Mouse (Mus musculus) adrenal gland, adult (tissue): ENCODE results near the gene Atxn3.
A peak's percentile ranks its signal among the peaks of the same experiment; 100 is the strongest.
"Not testable (repeated sequence)": the region's sequence is repeated elsewhere in the genome, so short reads cannot be mapped to it uniquely, and the experiment has no call there.

ENCODE experiments used
- DNase-seq, 2 experiments: peaks; one replicate each; pipeline ENCODE4 v3.0.0; 2022 to 2023; ENCODE audit warnings: low spot score in 1 of 2; ENCODE audit not compliant: inconsistent age in 2 of 2

Atxn3 gene

DNA sequence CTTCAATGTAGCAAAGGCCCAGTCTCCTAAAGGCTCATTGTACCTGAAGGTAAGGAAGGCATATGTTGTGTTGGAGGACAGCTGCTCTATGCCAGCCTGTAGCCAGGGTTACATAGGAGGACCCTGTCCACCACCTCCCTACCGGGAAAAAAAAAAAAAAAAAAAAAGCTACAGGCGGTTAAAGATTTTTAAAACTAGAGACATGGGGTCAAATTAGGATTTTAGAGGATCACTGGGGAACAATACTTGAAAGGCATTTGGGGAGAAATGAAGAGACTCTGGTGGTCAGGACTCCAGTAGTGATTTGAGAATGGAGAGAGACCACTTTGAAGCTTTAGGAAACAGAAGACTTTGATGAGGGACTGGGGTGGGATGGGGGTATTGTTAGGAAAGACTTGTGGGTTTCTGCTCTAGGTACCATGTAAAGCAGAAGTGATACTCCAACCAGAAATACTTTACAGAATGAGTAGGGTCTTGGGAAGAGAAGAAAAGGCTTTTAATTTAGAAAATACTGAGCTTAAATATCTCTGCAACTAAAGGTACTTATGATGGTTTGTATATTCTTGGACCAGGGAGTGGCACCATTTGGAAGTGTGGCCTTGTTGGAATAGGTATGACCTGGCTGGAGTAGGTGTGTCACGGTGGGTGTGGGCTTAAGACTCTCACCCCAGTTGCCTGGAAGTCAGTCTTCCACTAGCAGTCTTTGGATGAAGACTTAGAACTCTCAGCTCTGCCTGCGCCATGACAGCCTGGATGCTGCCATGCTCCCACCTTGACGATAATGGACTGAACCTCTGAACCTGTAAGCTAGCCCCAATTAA is 1.1 kb upstream of the Atxn3 start:
- DNase-seq = not testable (repeated sequence)

GRCm38 (mm10) chr12:101958556-101958955 is 510 bp upstream of the Atxn3 start:
- no peak for DNase-seq

DNA sequence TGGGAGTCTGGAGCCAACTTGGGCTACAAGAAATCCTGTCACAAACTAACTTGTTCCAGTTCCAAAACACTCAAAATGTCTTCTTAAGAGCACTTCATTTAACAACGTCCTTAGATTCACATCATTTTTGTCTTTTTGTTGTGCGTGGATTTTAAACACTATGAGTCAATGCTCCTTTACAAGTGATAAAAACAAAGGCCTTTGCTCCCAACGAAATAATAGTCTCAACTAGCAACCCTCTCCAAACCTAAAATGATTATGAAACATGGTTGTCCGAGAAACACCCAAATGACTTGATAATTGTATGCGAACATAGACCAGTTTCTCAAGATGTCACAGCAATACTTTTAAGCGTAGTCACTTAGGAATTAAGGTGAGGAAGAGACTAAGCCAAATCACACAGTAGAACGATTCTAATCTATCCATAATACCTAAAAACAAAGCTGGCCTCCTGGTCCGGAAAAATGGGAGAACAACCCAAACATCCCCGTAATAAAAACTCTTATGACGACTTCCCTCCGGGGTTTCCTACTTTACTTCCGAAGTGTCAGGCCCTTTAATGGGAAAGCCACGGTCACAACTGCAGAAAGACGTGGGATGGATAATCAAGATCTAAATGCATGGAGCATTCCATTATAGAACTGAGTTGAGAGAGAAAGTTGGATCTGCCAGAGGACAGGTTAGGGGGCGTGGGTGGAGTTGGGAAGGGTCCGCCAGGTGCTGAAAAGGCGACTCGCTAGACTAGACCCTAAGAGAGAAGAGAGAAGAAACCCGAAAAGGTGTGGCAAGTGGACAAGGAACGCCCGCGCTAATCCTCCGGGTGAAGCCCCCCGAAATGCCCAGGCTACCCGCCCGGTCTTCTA is 736 bp downstream of the Atxn3 start:
- DNase-seq = no peak

GRCm38 (mm10) chr12:101955821-101956220 is 2.2 kb downstream of the Atxn3 start:
- DNase-seq = not testable (repeated sequence)

- DNase-seq = no peak
Observed at GRCm38 (mm10) chr12:101948801-101949200, 9.2 kb downstream of the Atxn3 start.

DNA sequence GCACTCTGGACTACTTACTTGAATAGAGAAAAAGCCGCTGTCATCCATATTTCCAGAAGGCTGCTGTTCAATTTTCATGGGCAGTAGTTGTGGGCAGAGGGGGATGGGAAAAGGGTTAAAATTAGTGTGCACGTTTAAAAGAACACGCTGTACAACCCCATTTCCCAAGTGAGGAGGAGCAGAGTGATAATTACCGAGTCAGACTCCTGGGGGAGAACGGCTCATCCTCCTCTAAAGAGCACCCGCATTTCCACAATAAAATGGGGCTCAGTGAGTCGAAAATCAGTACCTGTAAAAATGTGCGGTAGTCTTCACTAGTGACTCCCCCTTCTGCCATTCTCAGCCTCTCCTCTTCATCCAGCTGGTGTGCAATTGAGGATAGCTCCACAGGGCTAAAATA is 10.1 kb downstream of the Atxn3 start:
- no peak for DNase-seq

DNA sequence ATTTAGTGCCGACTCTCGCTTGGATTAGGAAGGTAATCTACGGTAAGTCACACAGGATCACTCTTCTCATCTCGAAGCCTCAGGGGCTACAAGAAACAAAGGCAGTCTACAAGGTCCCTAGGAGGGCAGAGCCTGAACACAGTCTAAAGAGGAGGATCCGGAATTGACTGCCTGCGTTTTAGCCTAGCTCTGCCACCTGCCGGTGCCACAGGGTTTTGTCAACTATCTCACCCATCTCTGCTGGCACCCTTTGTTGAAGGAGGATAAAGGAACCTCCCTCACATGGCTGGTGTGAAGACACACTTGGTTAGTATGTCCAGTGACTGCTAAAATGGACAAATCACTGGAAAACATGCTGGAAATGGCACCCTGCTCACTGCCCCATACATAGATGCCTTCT is 20.5 kb downstream of the Atxn3 start:
- peak in 1 of 2 experiments; percentile 28 for DNase-seq

DNA sequence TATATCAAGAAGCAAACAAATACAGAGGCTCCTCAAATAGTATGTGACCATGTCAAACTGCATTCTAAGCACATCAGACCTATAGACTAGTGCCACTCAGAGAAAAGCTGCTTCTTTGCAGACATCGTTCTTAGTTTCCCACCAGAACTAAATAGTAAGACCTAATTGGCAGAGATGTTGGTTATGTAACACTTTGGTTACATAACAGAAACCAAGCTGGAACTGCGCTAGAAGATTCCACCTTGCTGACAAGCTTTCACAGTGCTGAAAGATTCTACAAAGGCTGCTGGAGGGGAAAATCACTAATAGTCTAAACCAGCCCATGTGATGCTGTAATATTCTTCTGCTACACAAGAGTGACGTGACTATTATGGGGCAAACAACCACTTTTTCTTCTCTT is 22.8 kb downstream of the Atxn3 start:
- peak in 1 of 2 experiments; percentile 30 for DNase-seq

DNA sequence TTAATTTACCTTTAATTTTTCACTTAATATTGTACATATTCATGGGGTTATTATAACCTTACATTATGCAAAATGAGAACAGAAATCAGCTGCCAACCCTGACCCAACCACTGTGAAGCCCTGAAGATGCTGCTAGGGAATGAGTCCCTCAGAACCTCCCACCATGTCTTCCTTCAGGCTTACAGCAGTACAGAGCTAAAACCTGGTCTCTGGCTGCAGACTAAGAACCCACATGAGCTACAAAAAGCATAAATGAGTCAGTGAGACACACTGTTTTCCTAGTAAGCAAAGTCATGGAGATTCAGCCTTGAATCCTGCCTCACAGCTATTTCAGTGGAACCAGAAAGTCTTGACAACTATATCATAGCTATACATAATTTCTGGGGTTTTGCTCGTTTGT is 29.6 kb downstream of the Atxn3 start:
- peak in 1 of 2 experiments; percentile 61 for DNase-seq

GRCm38 (mm10) chr12:101922313-101922712 is 35.7 kb downstream of the Atxn3 start:
- no peak for DNase-seq

GRCm38 (mm10) chr12:101919847-101920246 is 38.2 kb downstream of the Atxn3 start:
- peak in 1 of 2 experiments; percentile 55 for DNase-seq

- no peak for DNase-seq
Observed at GRCm38 (mm10) chr12:101917165-101917564, 40.9 kb downstream of the Atxn3 start.

- DNase-seq = peak; percentile 92 to 98
Observed at GRCm38 (mm10) chr12:101912626-101913490, 45.2 kb downstream of the Atxn3 start, which contains the start of gene Trip11. Gene Trip11 (minus strand): TSS chr12:101913267.

DNA sequence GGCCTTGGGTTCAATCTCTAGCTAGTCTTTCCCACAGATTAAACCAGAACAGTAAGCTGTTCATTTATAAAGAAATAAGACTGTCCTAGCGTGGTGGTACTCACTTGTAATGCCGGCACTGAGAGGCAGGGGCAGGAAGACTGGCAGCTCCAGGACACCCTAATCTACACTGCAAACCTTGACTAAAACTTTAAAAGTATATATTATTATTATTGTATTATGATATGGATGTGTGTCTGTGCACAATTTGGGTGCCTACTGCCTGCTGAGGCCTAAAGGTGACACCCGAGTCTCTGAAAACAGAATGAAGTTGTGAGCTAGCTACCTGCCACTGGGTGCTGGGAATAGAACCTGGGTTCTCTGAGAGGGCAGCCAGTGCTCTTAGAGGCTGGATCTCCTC is 46.7 kb downstream of the Atxn3 start:
- no peak for DNase-seq

DNA sequence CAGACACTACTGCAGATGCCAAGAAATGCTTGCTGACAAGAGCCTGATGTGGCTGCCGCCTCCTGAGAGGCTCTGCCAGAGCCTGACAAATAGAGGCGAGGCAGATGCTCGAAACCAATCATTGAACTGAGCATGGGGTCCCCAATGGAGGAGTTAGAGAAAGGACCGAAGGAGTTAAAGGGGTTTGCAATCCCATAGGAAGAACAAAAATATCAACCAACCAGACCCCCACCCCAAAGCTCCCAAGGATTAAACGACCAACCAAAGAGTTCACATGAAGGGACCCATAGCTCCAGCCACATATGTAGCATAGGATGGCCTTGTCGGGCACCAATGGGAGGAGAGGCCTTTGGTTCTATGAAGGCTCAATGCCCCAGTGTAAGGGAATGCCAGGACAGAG is 47.7 kb downstream of the Atxn3 start:
- DNase-seq = no peak

DNA sequence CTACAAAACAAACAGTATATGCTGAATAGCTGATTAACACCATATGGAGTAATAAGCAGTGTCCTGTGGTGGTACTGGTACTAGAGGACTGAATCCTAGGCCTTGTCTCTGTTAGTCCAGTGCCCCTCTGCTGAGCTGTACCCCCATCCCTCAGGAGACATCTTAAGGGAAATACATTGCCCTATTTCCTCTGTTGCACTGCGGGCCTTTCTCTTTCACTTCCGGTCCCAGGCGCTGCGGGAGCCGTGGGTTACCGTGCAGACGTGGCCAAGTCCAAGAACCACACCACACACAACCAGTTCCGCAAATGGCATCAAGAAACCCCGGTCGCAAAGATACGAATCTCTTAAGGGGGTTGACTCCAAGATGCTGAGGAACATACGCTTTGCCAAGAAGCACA is 52.2 kb downstream of the Atxn3 start:
- no peak for DNase-seq

GRCm38 (mm10) chr12:101904906-101905305 is 53.1 kb downstream of the Atxn3 start:
- DNase-seq = no peak

- DNase-seq = no peak
Observed at GRCm38 (mm10) chr12:101904170-101904569, 53.9 kb downstream of the Atxn3 start.

DNA sequence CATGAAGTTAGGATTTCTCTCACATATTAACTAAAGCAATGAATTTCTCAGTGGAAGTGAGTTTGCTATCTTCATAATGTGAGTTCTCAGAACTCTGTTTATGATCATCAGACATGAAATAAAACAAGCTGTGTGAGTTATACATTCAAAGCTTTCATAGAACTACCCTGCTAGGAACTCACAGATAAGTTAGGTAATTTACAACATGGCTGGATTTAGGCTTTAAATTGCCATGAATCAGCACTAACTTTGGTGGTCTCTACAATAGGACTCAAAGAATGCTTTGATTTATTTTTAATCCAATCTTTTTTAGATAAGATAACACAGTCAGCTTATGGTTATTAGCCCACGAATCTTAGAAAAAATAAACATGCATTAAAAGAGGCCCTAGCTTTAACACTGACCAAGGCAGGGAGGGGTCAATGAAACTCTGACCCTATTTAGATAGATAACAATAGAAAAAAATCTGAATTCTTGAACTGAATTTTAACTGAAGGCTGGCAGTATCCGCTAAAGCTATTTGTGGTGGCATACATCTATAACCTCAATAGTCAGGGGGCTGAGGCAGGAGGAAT is 58.3 kb downstream of the Atxn3 start:
- no peak for DNase-seq

- no peak for DNase-seq
Observed at GRCm38 (mm10) chr12:101898966-101899365, 59.1 kb downstream of the Atxn3 start.

DNA sequence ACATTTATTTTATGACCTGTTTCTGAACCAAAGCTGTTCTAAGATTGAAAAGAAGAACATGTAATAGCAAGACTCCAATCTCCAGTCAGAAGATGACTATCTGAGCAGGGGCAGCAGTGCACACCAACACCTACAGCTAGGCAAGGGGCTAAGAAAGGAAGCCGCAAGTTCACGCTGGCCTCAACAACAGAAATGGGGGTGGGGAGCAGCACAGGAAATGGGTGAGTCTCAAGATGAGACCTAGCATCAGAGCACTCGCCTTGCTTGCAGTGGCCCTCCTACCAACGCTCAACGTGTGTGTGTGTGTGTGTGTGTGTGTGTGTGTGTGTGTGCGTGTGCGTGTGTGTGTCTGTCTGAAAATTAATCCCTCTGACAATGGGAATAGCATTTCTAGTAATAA is 60.9 kb downstream of the Atxn3 start:
- no peak for DNase-seq
